Mouse (Mus musculus): ENCODE measurements around the gene Tmem102. TPM values are rescaled to one million over a fixed set of nuclear protein-coding genes. Genes with fewer than 3 reads are reported as not detected.

Gene Tmem102
- polyA plus RNA-seq (2012; rRNA removed) = 0.17 and 0.46 TPM in 2 replicates

DNA sequence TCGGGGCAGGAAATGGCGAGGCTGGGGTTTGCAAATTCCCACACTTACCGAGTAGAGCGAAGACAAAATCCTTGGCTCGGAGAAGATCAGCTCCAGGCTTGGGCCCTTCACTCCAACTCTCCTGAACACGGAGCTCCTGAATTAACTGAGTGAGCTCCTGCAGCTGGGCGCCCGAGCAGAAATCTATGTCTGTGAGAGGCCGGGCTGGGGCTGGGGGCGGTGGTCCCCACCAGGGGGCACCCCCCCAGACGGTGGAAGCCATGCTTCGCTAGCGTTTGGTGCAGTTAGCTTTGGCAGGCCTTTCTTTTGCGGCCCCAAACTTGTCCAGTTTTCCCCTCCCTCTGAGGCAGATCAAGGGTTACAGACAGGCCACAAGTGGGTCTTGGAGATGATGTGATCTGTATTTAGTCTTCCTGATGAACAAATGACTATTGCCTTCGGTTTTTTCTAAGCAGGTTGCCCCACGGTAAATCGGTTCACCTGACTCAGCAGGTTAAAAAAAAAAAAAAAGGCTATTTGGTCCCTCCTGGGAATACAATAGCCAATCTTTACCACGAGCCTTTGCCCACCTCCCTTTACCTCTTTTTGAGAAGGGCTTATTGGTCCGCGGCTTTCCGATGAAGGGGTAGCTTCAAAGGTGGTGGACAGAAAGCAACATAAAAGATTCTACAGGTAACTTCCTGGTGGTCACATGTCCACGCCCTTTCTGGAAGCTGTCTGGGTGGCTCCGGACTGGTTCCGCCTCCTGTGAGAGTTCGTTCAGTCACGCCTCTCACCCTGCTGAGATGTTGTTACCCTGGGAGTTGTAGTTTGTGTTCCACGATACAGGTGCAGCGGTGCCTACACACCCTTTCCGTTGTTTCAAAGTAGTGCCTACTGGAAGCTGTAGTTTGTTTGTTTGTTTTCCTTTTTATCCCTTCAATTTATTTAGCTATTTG lies at the start of gene Tmem102:
Gene Tmem102, minus strand, starts transcription at position 653 of the 938 bp plus-strand sequence.

DNA sequence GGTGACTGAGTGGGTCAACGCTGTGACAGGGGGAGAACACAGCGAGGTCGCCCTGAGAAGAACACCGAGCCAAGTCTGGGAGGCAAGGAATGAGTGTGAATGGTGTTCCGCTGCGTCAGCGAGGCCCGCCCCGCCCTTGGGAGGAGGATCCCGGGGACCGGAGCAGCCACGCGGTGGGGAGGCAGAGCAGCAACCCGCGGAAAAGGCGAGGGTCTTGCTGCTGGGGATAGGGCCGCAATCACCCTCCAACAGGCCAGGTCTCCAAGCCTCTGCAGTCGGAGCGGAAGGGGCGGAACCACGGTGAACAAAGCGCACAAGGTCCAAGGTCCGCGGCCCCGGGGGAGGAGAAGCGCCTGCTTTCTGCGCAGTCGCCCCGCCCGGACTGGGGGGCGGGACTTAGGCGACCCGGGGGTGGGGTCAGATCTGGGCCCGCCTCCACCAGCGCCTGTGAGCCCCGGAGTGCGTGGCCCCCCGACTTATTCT lies 40.8 kb upstream of the Tmem102 start, which contains the start of gene Plscr3:
Gene Plscr3, plus strand, starts transcription at position 179 of the 483 bp plus-strand sequence.

DNA sequence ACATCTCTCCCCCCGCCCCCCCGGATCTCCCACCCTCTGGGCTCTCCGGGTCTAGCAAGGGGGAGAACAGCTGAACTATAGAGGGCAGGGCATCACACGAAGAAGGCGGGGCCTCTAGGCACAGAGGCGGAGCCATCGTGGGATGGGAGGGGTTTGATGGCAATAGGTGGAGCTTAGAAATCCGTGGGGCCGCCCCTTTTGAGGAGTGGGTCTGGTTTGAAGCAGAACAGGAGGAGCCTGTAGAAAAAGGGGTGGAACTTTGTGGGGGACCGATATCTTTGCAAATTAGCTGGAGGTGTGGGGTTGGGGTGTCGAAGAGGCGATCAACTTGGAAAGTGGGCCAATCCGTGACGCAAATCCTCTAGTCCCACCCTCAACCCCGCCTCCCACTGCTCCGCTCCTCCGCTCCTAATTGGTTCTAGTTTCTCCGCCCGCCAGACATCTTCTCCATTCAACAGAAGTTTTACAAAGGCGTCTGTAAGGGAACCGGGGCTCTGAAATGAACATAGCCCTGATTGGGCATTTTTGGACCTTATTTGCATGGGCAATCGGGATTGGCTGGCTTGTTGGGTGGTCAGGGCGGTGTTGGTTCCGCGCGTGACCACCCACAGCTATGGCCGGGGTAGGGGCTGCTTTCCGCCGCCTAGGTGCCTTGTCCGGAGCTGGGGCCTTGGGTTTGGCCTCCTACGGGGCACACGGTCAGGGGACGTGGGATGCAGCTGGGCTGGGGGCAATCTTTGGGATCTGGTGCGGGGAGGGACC lies 32.7 kb upstream of the Tmem102 start, which contains the start of gene Tmem256:
Gene Tmem256, plus strand, starts transcription at position 563 of the 762 bp plus-strand sequence.

DNA sequence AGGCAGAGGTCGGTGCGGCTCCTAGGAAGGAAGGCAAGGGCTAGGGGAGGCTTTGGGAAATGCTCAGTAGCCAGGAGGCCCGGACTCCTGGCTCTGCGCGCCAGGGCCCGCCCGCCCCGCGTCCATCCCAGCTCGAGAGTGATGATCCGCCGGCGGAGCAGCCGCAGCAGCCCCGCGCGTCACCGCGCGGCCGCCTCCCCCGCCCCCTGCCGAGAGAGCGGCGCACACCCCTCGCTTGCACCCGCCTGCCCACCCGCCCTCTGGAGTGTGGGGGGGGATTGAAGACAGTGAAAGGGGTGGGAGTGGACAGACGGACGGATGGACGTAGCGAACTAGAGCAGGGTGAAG lies 32.2 kb upstream of the Tmem102 start, which contains the start of gene Nlgn2:
Gene Nlgn2, minus strand, starts transcription at position 181 of the 348 bp plus-strand sequence.

DNA sequence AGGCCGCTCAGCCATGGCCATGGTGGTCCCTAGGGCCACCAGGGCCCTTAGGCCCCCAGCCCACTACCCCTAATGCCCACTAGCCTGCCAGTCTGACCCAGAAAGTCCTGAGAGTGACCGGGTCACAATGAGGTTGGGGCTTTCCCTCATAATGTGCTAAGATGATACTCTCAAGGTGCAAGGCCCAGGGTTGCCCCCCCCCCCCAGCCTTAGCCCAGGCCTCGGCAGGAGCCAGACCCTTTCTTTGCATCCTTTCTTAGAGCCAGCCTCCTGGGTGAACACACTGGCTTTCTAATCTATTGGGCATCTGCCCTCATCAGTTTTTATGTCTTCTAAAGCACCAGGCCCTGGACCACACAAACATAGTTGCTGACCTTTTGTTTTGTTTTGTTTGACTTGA lies 16.7 kb upstream of the Tmem102 start, which contains the start of gene Spem1:
Gene Spem1, minus strand, starts transcription at position 101 of the 400 bp plus-strand sequence.

DNA sequence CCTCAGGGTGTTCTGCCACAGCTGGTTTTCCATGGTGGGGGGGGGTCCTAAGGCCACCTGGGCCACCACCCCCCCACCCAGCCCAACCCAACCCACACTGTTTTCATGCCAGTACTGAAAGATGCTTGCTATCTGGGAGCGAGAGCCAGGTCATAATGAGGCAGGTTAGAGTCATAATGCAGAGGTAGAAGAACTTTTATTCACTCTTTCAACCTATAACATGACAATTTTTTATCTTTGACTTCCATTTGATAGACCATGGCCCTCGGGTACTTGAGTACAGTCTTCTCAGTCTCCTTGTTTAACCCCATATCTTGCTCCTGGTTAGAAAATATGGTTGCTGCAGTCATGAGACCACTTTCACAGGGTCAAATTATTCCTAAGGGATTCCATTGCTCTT lies 12.9 kb upstream of the Tmem102 start, which contains the start of gene Spem2:
Gene Spem2, minus strand, starts transcription at position 101 of the 400 bp plus-strand sequence.

DNA sequence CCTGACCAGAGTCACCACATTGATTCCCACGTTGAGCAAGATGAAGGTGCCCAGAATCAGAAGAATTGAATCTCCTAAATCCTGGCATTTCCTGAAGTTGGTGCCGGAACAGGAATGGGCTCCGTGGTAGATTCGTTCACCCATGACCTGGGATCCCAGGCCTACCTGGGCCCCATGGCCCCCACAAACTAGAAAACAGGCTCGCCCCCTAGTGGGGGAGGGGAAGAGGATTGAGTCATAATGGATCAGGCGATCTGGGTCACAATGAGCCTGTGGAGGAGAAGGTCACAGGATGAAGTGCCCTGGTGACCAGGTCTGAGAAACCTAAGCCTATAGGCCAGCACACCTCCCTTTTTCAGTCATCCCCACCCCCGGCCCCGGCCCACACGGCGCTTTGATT lies 9.7 kb upstream of the Tmem102 start, which contains the start of gene Gm39566:
Gene Gm39566, minus strand, starts transcription at position 144 of the 400 bp plus-strand sequence.

DNA sequence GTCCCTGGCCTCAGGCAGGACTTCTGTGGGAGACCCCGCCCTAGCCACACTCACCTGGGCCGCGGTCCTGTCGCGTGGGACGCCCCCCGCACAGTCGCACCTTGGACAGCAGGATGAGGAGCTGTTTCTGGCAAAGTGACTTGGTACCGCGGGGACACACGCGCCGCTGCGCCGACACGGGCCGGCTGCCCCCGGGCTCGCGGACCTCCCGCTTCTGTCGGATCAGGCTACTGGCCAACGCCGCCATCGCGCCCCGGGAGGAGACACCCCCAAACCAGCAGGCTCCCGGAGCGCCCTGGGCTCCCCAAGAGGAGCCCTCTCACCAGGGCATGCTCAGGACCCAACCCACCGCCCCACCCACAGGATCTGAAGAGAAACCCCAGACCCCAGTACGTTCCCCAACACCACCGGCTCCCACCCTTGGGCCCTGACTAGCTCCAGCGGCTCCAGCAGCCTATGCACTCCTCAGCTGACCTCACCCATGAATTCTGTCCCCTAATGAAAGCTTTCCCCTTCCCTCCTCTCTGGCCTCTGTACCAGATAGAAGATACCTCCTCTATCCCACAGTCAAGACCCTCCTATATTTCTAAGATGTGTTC lies 3.9 kb downstream of the Tmem102 start, which contains the start of gene Fgf11:
Gene Fgf11, minus strand, starts transcription at position 479 of the 599 bp plus-strand sequence.

DNA sequence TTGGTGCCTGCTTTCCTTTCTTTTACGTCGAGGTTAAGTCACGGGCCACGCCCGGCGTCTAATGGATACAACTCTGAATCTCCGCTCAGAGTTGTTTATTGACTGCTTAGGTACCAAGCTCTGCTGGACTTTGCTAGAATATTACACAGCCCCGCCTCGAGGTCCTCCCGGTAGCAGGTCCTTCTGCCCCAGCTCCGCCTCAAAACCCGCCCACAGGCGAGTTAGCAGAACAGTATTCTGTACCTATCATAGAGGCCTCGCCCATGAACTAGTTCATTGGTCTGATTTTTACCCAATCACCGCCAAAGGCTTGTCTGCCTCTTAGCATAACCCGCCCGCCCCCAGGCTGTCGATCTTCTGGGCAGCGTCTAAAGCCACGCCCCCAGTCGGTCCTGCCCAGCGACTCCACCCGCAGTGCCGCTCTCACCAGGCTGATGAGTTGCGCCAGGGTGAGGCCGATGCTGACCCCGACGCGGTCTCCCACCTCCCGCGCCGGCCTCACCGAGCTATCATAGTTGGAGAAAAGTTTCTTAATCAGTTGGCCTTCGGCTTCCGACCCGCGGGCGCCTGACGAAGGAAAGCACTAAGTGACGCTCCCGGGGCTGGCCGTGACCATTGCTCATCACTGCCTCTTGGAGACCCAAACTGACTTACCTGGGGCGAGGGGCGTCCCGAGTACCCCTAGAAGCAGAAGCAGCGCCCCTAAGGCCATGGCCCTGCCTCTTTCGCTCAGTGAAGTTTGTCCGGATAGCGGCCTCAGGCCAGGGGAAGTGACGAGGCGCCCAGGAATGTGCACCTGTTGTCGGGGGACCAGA lies 10.0 kb downstream of the Tmem102 start, which contains the start of gene Chrnb1:
Gene Chrnb1, minus strand, starts transcription at position 776 of the 815 bp plus-strand sequence.

DNA sequence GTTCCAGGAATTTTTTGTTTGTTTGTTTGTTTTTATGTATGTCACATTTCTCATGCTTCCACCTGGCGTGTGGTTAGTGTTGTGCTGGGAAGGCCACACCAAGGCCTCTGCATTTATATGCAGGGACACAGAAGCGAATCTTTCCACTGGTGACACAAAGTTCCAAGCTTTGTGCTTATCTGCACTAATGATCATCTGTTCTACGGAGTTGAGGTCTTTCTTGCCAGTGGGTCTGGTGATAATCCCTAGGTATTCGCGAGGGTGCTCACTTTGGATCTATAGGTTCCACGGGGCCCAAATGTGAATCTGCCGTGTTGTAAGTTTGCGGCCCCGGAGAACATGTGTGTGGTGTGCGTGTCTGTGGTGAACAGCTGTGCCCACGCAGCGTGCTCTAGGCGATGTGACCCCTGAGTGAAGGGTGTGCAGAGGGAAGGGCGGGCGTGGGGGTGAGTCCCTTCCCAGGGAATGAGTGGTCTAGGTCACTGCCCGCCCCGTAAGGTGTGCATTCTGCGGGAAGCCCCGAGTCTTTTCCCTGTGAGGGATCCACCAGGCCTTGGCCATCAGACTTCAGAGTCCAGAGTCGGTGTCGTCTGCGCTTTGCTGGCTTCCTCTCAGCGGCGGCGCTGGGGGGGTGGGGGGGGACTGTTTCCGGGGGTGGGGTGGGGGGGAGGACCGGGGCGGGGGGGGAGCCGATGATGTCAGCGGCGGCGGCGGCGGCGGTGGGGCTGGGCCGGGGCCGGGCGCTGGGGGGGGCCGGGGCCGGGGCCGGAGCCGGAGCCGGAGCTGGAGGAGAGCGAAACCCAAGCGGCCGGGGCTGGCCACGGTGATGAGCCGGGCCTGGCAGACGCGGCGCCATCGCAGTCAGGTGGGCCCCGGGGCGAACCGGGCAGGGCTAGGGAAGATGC lies 40.0 kb downstream of the Tmem102 start, which contains the start of gene Zbtb4:
Gene Zbtb4, plus strand, starts transcription at position 692 of the 905 bp plus-strand sequence.

DNA sequence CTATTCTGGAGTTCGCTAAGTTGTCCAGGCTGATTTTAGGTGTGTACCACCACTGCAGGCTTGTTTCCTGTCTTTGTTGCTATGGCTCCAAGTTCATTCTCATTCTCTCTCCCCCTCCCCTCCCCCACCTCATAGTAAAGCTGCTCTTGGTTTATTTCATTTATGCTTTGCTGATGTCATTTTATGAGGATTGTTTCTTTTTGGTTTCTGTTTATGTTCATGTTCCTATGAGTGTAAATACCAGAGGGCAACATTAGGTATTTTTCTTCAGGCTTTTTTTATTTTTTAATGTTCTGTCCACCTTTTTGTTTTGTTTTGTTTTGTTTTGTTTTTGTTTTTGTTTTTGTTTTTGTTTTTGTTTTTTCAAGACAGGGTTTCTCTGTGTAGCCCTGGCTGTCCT lies 43.6 kb downstream of the Tmem102 start, which contains the start of gene Slc35g3:
Gene Slc35g3, minus strand, starts transcription at position 101 of the 400 bp plus-strand sequence.

DNA sequence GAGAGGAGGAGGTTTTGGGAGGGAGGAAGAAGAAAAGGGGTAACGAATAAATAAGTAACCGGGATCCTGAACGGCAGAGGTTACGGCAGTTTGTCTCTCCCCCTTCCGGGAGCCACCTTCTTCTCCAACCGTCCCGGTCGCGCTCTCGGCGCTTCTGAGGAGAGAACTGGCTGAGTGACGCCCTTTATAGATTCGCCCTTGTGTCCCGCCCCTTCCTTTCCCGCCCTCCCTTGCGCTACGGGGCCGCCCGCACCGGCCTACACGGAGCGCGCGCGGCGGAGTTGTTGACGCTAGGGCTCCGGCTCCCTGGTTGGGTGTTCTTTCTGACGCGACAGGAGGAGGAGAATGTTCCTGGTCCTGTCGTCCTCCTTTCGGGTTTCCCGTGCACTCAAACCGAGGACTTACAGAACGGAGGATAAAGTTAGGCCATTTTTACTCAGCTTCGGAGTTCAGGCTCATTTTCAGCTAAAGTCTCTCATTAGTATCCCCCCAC lies 46.9 kb downstream of the Tmem102 start, which contains the start of gene Polr2a:
Gene Polr2a, minus strand, starts transcription at position 160 of the 493 bp plus-strand sequence.

Other genes starting within 250 kb of the Tmem102 start
- 144 and 154 TPM in 2 replicates for gene Efnb3, start 245.4 kb downstream of the Tmem102 start, polyA plus RNA-seq (2012; rRNA removed)
- 19.6 and 22.7 TPM in 2 replicates for gene Wrap53, start 225.4 kb downstream of the Tmem102 start, polyA plus RNA-seq (2012; rRNA removed)
- gene Trp53, start 225.3 kb downstream of the Tmem102 start, polyA plus RNA-seq (2012; rRNA removed) = 118 TPM in 2 replicates
- 47.1 and 54.8 TPM in 2 replicates for gene Atp1b2, start 199.7 kb downstream of the Tmem102 start, polyA plus RNA-seq (2012; rRNA removed)
- not detected in 2 replicates for gene Shbg, start 187.7 kb downstream of the Tmem102 start, polyA plus RNA-seq (2012; rRNA removed)
- gene Sat2, start 183.6 kb downstream of the Tmem102 start, polyA plus RNA-seq (2012; rRNA removed) = 18.7 and 19.4 TPM in 2 replicates
- 144 and 164 TPM in 2 replicates for gene Fxr2, start 172.6 kb downstream of the Tmem102 start, polyA plus RNA-seq (2012; rRNA removed)
- 0.12 and 0.38 TPM in 2 replicates for gene Sox15, start 150.3 kb downstream of the Tmem102 start, polyA plus RNA-seq (2012; rRNA removed)
- gene Mpdu1, start 143.0 kb downstream of the Tmem102 start, polyA plus RNA-seq (2012; rRNA removed) = 132 and 137 TPM in 2 replicates
- gene Cd68, start 139.5 kb downstream of the Tmem102 start, polyA plus RNA-seq (2012; rRNA removed) = 9.8 and 10.6 TPM in 2 replicates
- 922 and 1,086 TPM in 2 replicates for gene Eif4a1, start 133.2 kb downstream of the Tmem102 start, polyA plus RNA-seq (2012; rRNA removed)
- gene Senp3, start 123.5 kb downstream of the Tmem102 start, polyA plus RNA-seq (2012; rRNA removed) = 152 and 154 TPM in 2 replicates
- gene Tnfsf13, start 119.8 kb downstream of the Tmem102 start, polyA plus RNA-seq (2012; rRNA removed) = 0.74 and 1.5 TPM in 2 replicates
- gene Tnfsf12, start 109.8 kb downstream of the Tmem102 start, polyA plus RNA-seq (2012; rRNA removed) = 4.1 and 8.2 TPM in 2 replicates
- 1.3 and 2.6 TPM in 2 replicates for gene Tnfsfm13, start 109.5 kb downstream of the Tmem102 start, polyA plus RNA-seq (2012; rRNA removed)
- gene Polr2a, start 47.0 kb downstream of the Tmem102 start, polyA plus RNA-seq (2012; rRNA removed) = 59.4 and 63.8 TPM in 2 replicates
- gene Slc35g3, start 43.7 kb downstream of the Tmem102 start, polyA plus RNA-seq (2012; rRNA removed) = 0.84 and 1.1 TPM in 2 replicates
- gene Zbtb4, start 39.7 kb downstream of the Tmem102 start, polyA plus RNA-seq (2012; rRNA removed) = 9.7 and 10.8 TPM in 2 replicates
- gene Chrnb1, start 9.7 kb downstream of the Tmem102 start, polyA plus RNA-seq (2012; rRNA removed) = 2.9 and 12.3 TPM in 2 replicates
- gene Fgf11, start 3.8 kb downstream of the Tmem102 start, polyA plus RNA-seq (2012; rRNA removed) = 20.0 and 20.9 TPM in 2 replicates
- gene Gm39566, start 9.7 kb upstream of the Tmem102 start, polyA plus RNA-seq (2012; rRNA removed) = not detected in 2 replicates
- gene Spem2, start 12.8 kb upstream of the Tmem102 start, polyA plus RNA-seq (2012; rRNA removed) = not detected in 2 replicates
- 1.5 and 2.1 TPM in 2 replicates for gene Spem1, start 16.6 kb upstream of the Tmem102 start, polyA plus RNA-seq (2012; rRNA removed)
- gene Nlgn2, start 32.2 kb upstream of the Tmem102 start, polyA plus RNA-seq (2012; rRNA removed) = 125 and 136 TPM in 2 replicates
- gene Tmem256, start 32.9 kb upstream of the Tmem102 start, polyA plus RNA-seq (2012; rRNA removed) = 203 and 228 TPM in 2 replicates
- gene Plscr3, start 40.8 kb upstream of the Tmem102 start, polyA plus RNA-seq (2012; rRNA removed) = 98.8 and 111 TPM in 2 replicates
- gene Tnk1, start 53.1 kb upstream of the Tmem102 start, polyA plus RNA-seq (2012; rRNA removed) = 0.05 and 0.81 TPM in 2 replicates
- not detected in 2 replicates for gene Tmem95, start 72.4 kb upstream of the Tmem102 start, polyA plus RNA-seq (2012; rRNA removed)
- 1.7 and 2.3 TPM in 2 replicates for gene Kctd11, start 75.8 kb upstream of the Tmem102 start, polyA plus RNA-seq (2012; rRNA removed)
- 0.90 and 1.4 TPM in 2 replicates for gene Acap1, start 89.9 kb upstream of the Tmem102 start, polyA plus RNA-seq (2012; rRNA removed)
- gene 2810408A11Rik, start 95.4 kb upstream of the Tmem102 start, polyA plus RNA-seq (2012; rRNA removed) = 11.9 and 13.9 TPM in 2 replicates
- gene Neurl4, start 95.4 kb upstream of the Tmem102 start, polyA plus RNA-seq (2012; rRNA removed) = 113 and 134 TPM in 2 replicates
- gene Gps2, start 108.3 kb upstream of the Tmem102 start, polyA plus RNA-seq (2012; rRNA removed) = 100 and 101 TPM in 2 replicates
- gene Eif5a, start 116.3 kb upstream of the Tmem102 start, polyA plus RNA-seq (2012; rRNA removed) = 830 and 831 TPM in 2 replicates
- 43.9 and 49.9 TPM in 2 replicates for gene Ybx2, start 130.2 kb upstream of the Tmem102 start, polyA plus RNA-seq (2012; rRNA removed)
- 9.7 and 10.0 TPM in 2 replicates for gene Slc2a4, start 142.6 kb upstream of the Tmem102 start, polyA plus RNA-seq (2012; rRNA removed)
- 0.27 and 3.1 TPM in 2 replicates for gene Cldn7, start 159.2 kb upstream of the Tmem102 start, polyA plus RNA-seq (2012; rRNA removed)
- gene Ctdnep1, start 175.5 kb upstream of the Tmem102 start, polyA plus RNA-seq (2012; rRNA removed) = 101 and 111 TPM in 2 replicates
- gene Elp5, start 176.9 kb upstream of the Tmem102 start, polyA plus RNA-seq (2012; rRNA removed) = 127 and 144 TPM in 2 replicates
- 521 and 610 TPM in 2 replicates for gene Gabarap, start 185.5 kb upstream of the Tmem102 start, polyA plus RNA-seq (2012; rRNA removed)
- 60.2 and 65.1 TPM in 2 replicates for gene Phf23, start 190.2 kb upstream of the Tmem102 start, polyA plus RNA-seq (2012; rRNA removed)
- 42.8 and 47.8 TPM in 2 replicates for gene Dvl2, start 195.0 kb upstream of the Tmem102 start, polyA plus RNA-seq (2012; rRNA removed)
- 45.6 and 50.3 TPM in 2 replicates for gene Acadvl, start 209.8 kb upstream of the Tmem102 start, polyA plus RNA-seq (2012; rRNA removed)
- 202 and 211 TPM in 2 replicates for gene Dlg4, start 211.3 kb upstream of the Tmem102 start, polyA plus RNA-seq (2012; rRNA removed)
- gene Asgr1, start 248.5 kb upstream of the Tmem102 start, polyA plus RNA-seq (2012; rRNA removed) = 2.0 and 2.2 TPM in 2 replicates